Mouse (Mus musculus): ENCODE measurements at regions not wholly inside any gene's neighbourhood (a gene's known extent, or its start where the extent isn't known, plus 50 kb on each side); places are given as distances from the start of the nearest gene placed in this dataset.

GRCm38 (mm10) chr11:12841393-12841792, 376.6 kb upstream of the Cobl start:
- TF ChIP-seq CTCF (IDR thresholded peaks at IDR 0.05; ENCODE audit: borderline replicate concordance, extremely low read depth, insufficient read depth, insufficient read length) (no peak), POLR2A (IDR thresholded peaks at IDR 0.05; ENCODE audit: borderline replicate concordance, extremely low read depth, insufficient read depth, insufficient read length, poor library complexity, severe bottlenecking) (no peak)

Measured in brain, embryonic 14.5 days (tissue).